Mouse (Mus musculus) ES-Bruce4 (cell line): ENCODE measurements at regions not wholly inside any gene's neighbourhood (a gene's known extent, or its start where the extent isn't known, plus 50 kb on each side); places are given as distances from the start of the nearest gene placed in this dataset.

Source experiments
- CTCF ChIP-seq: IDR thresholded peaks from one replicate; pipeline ENCODE4 v1.8.1; 2011; ENCODE audit warnings: low read depth, low read length
- EP300 ChIP-seq: IDR thresholded peaks from 2 replicates; pipeline ENCODE4 v1.6.1; 2011; ENCODE audit warnings: low read depth, low read length; ENCODE audit not compliant: insufficient read depth
- POLR2A ChIP-seq: IDR thresholded peaks from one replicate; pipeline ENCODE4 v1.8.1; 2011; ENCODE audit warnings: low read length; ENCODE audit not compliant: insufficient read depth

DNA sequence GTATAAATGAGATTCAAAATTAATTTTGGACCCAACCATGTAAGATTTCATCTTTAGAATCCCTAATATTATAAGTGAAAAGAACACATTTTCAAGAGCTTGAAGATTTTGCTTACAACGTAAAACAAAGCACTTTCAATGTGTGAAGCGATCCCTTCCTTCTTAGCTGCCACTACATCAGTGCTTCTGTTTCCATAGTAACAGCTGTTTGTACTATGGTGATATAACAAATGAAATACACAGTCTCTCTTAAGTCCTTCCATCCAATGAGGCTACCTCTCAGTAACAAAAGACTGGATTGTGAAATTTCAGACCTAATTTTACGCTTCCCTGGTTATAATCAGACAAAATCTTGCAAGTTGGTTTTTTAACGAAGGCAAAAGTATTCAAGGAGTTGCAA, 364.0 kb downstream of the 1700129C05Rik start:
- TF ChIP-seq CTCF (no peak), POLR2A (no peak), EP300 (no peak)
